Mouse (Mus musculus): Measurements from ENCODE around the gene Cspg4. TPM values are rescaled to one million over a fixed set of nuclear protein-coding genes. Genes with fewer than 3 reads are reported as not detected.

The Cspg4 gene
- polyA plus RNA-seq, 1 experiment from 2014 or later: 23.0 TPM

GRCm38 (mm10) chr9:56882818-56883217 lies 18.0 kb downstream of the Cspg4 start:
- peaks cover 67% of the 10 kb centered on the region for H3K36me3 ChIP-seq (ENCODE audit: control insufficient read depth, insufficient read depth, low read length)
- no peak overlapping the region; the same call in 1 of the 2 replicates for H3K9ac ChIP-seq (ENCODE audit: low read length)

DNA sequence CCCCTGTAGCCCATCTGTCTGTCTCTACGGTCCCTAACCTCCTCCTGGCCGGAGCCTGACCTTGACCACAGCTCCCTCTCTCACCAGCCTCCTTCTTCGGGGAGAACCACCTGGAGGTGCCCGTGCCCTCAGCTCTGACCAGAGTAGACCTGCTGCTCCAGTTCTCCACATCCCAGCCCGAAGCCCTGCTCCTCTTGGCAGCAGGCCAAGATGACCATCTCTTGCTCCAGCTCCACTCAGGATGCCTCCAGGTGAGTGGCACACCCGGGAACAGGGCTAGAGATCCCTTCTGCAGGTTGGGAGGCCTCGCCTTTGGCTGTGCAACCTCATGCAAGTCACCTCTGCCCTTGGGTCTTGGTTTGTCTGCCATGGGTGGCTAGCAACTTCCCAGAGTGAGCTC lies 18.6 kb downstream of the Cspg4 start:
- no peak overlapping the region for H3K9ac ChIP-seq (ENCODE audit: low read length)
- no peak overlapping the region for H3K27ac ChIP-seq (replicated peaks in 1 of 2; ENCODE audit: control insufficient read depth in 1 of 2, insufficient read depth in 1 of 2, low read depth in 2 of 2, low read length in 2 of 2)
- H3K4me2 ChIP-seq (ENCODE audit: low read length): no peak overlapping the region
- H3K4me3 ChIP-seq (ENCODE audit: control insufficient read depth in 1 of 2, insufficient read depth in 1 of 2, low read depth in 1 of 2, low read length in 2 of 2): no peak overlapping the region
- 76% methylated on average over 7 of the region's 7 CpGs for WGBS
- peaks cover 67% of the 10 kb centered on the region for H3K36me3 ChIP-seq (ENCODE audit: control insufficient read depth, insufficient read depth, low read length)
- H3K27me3 ChIP-seq (ENCODE audit: control insufficient read depth, insufficient read depth, low read length): no peaks in the 10 kb centered on the region
- peaks cover 7 to 13% of the 10 kb centered on the region in 2 experiments; a peak in 3 of 4 replicates for H3K4me1 ChIP-seq (ENCODE audit: control insufficient read depth in 2 of 2, insufficient read depth in 2 of 2, low read length in 2 of 2)
- H3K9me3 ChIP-seq (ENCODE audit: control insufficient read depth, low read length): no peaks in the 10 kb centered on the region
- ATAC-seq (ENCODE audit: insufficient number of reproducible peaks, insufficient read depth, low FRiP score, low read depth): no peak

More at GRCm38 (mm10) chr9:56882818-56883217, 18.0 kb downstream of the Cspg4 start:
- no peak overlapping the region for H3K4me3 ChIP-seq (ENCODE audit: control insufficient read depth in 1 of 2, insufficient read depth in 1 of 2, low read depth in 1 of 2, low read length in 2 of 2)
- H3K27me3 ChIP-seq (ENCODE audit: control insufficient read depth, insufficient read depth, low read length): no peaks in the 10 kb centered on the region
- no peak overlapping the region for H3K4me2 ChIP-seq (ENCODE audit: low read length)
- peak overlapping the region in 1 of 2 experiments; percentile 48; a peak in 2 of 4 replicates for H3K27ac ChIP-seq (replicated peaks in 1 of 2; ENCODE audit: control insufficient read depth in 1 of 2, insufficient read depth in 1 of 2, low read depth in 2 of 2, low read length in 2 of 2)
- 57% methylated on average over 12 of the region's 12 CpGs for WGBS
- ATAC-seq (ENCODE audit: insufficient number of reproducible peaks, insufficient read depth, low FRiP score, low read depth): peak; percentile 26; the same call in 1 of the 2 replicates
- peaks cover 7 to 13% of the 10 kb centered on the region in 2 experiments; a peak in 3 of 4 replicates for H3K4me1 ChIP-seq (ENCODE audit: control insufficient read depth in 2 of 2, insufficient read depth in 2 of 2, low read length in 2 of 2)
- H3K9me3 ChIP-seq (ENCODE audit: control insufficient read depth, low read length): no peaks in the 10 kb centered on the region

- Histone ChIP-seq H3K27me3 (ENCODE audit: control insufficient read depth, insufficient read depth, low read length) (no peaks in the 10 kb centered on the region), H3K4me1 (ENCODE audit: control insufficient read depth in 2 of 2, insufficient read depth in 2 of 2, low read length in 2 of 2) (peaks cover 7 to 13% of the 10 kb centered on the region in 2 experiments; a peak in 3 of 4 replicates), H3K4me2 (ENCODE audit: low read length) (no peak overlapping the region), H3K27ac (replicated peaks in 1 of 2; ENCODE audit: control insufficient read depth in 1 of 2, insufficient read depth in 1 of 2, low read depth in 2 of 2, low read length in 2 of 2) (no peak overlapping the region), H3K36me3 (ENCODE audit: control insufficient read depth, insufficient read depth, low read length) (peaks cover 72% of the 10 kb centered on the region), H3K9ac (ENCODE audit: low read length) (no peak overlapping the region), H3K9me3 (ENCODE audit: control insufficient read depth, low read length) (no peaks in the 10 kb centered on the region), H3K4me3 (ENCODE audit: control insufficient read depth in 1 of 2, insufficient read depth in 1 of 2, low read depth in 1 of 2, low read length in 2 of 2) (no peak overlapping the region)
- 78% methylated on average over 4 of the region's 4 CpGs for whole genome bisulfite sequencing
- no peak for ATAC-seq (ENCODE audit: insufficient number of reproducible peaks, insufficient read depth, low FRiP score, low read depth)
Observed at GRCm38 (mm10) chr9:56884328-56884727, 19.5 kb downstream of the Cspg4 start.

- 63% methylated on average over 13 of the region's 13 CpGs for WGBS
- ATAC-seq (ENCODE audit: insufficient number of reproducible peaks, insufficient read depth, low FRiP score, low read depth): no peak
- no peaks in the 10 kb centered on the region for H3K9me3 ChIP-seq (ENCODE audit: control insufficient read depth, low read length)
- H3K4me1 ChIP-seq (ENCODE audit: control insufficient read depth in 2 of 2, insufficient read depth in 2 of 2, low read length in 2 of 2): peaks cover 5 to 6% of the 10 kb centered on the region in 2 experiments; a peak in 3 of 4 replicates
- no peak overlapping the region for H3K27ac ChIP-seq (replicated peaks in 1 of 2; ENCODE audit: control insufficient read depth in 1 of 2, insufficient read depth in 1 of 2, low read depth in 2 of 2, low read length in 2 of 2)
- H3K36me3 ChIP-seq (ENCODE audit: control insufficient read depth, insufficient read depth, low read length): peaks cover 87% of the 10 kb centered on the region
- H3K27me3 ChIP-seq (ENCODE audit: control insufficient read depth, insufficient read depth, low read length): no peaks in the 10 kb centered on the region
- no peak overlapping the region for H3K9ac ChIP-seq (ENCODE audit: low read length)
- no peak overlapping the region for H3K4me3 ChIP-seq (ENCODE audit: control insufficient read depth in 1 of 2, insufficient read depth in 1 of 2, low read depth in 1 of 2, low read length in 2 of 2)
- H3K4me2 ChIP-seq (ENCODE audit: low read length): no peak overlapping the region
Observed at GRCm38 (mm10) chr9:56886113-56886512, 21.3 kb downstream of the Cspg4 start.

GRCm38 (mm10) chr9:56886601-56887000 lies 21.8 kb downstream of the Cspg4 start:
- WGBS: 87% methylated on average over 15 of the region's 15 CpGs
- H3K4me1 ChIP-seq (ENCODE audit: control insufficient read depth in 2 of 2, insufficient read depth in 2 of 2, low read length in 2 of 2): peaks cover 6 to 8% of the 10 kb centered on the region in 2 experiments; a peak in 3 of 4 replicates
- no peak overlapping the region for H3K27ac ChIP-seq (replicated peaks in 1 of 2; ENCODE audit: control insufficient read depth in 1 of 2, insufficient read depth in 1 of 2, low read depth in 2 of 2, low read length in 2 of 2)
- H3K9ac ChIP-seq (ENCODE audit: low read length): no peak overlapping the region
- no peak for ATAC-seq (ENCODE audit: insufficient number of reproducible peaks, insufficient read depth, low FRiP score, low read depth)
- H3K4me3 ChIP-seq (ENCODE audit: control insufficient read depth in 1 of 2, insufficient read depth in 1 of 2, low read depth in 1 of 2, low read length in 2 of 2): no peak overlapping the region
- peaks cover 89% of the 10 kb centered on the region for H3K36me3 ChIP-seq (ENCODE audit: control insufficient read depth, insufficient read depth, low read length)
- no peaks in the 10 kb centered on the region for H3K9me3 ChIP-seq (ENCODE audit: control insufficient read depth, low read length)
- no peaks in the 10 kb centered on the region for H3K27me3 ChIP-seq (ENCODE audit: control insufficient read depth, insufficient read depth, low read length)
- H3K4me2 ChIP-seq (ENCODE audit: low read length): no peak overlapping the region

DNA sequence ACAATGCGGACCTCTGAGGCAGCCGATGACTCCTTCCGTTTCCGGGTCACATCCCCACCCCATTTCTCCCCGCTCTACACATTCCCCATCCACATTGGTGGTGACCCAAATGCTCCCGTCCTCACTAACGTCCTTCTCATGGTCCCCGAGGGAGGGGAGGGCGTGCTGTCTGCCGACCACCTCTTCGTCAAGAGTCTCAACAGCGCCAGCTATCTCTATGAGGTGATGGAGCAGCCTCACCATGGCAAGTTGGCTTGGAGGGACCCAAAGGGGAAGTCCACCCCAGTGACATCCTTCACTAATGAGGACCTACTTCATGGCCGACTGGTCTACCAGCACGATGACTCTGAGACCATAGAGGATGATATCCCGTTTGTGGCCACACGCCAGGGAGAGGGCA lies 22.7 kb downstream of the Cspg4 start:
- H3K9me3 ChIP-seq (ENCODE audit: control insufficient read depth, low read length): no peaks in the 10 kb centered on the region
- H3K4me3 ChIP-seq (ENCODE audit: control insufficient read depth in 1 of 2, insufficient read depth in 1 of 2, low read depth in 1 of 2, low read length in 2 of 2): no peak overlapping the region
- peaks cover 9 to 11% of the 10 kb centered on the region in 2 experiments; a peak in 3 of 4 replicates for H3K4me1 ChIP-seq (ENCODE audit: control insufficient read depth in 2 of 2, insufficient read depth in 2 of 2, low read length in 2 of 2)
- no peak overlapping the region for H3K4me2 ChIP-seq (ENCODE audit: low read length)
- peaks cover 94% of the 10 kb centered on the region for H3K36me3 ChIP-seq (ENCODE audit: control insufficient read depth, insufficient read depth, low read length)
- H3K27me3 ChIP-seq (ENCODE audit: control insufficient read depth, insufficient read depth, low read length): no peaks in the 10 kb centered on the region
- H3K27ac ChIP-seq (replicated peaks in 1 of 2; ENCODE audit: control insufficient read depth in 1 of 2, insufficient read depth in 1 of 2, low read depth in 2 of 2, low read length in 2 of 2): no peak overlapping the region
- WGBS: 88% methylated on average over 16 of the region's 16 CpGs
- ATAC-seq (ENCODE audit: insufficient number of reproducible peaks, insufficient read depth, low FRiP score, low read depth): no peak
- no peak overlapping the region for H3K9ac ChIP-seq (ENCODE audit: low read length)

- Histone ChIP-seq H3K9ac (ENCODE audit: low read length) (no peak overlapping the region), H3K27me3 (ENCODE audit: control insufficient read depth, insufficient read depth, low read length) (no peaks in the 10 kb centered on the region)
- peak; percentile 48; the same call in 1 of the 2 replicates for ATAC-seq (ENCODE audit: insufficient number of reproducible peaks, insufficient read depth, low FRiP score, low read depth)
Observed at GRCm38 (mm10) chr9:56889817-56890216, 25.0 kb downstream of the Cspg4 start.

More at GRCm38 (mm10) chr9:56889817-56890216, 25.0 kb downstream of the Cspg4 start:
- Histone ChIP-seq H3K9me3 (ENCODE audit: control insufficient read depth, low read length) (no peaks in the 10 kb centered on the region), H3K27ac (replicated peaks in 1 of 2; ENCODE audit: control insufficient read depth in 1 of 2, insufficient read depth in 1 of 2, low read depth in 2 of 2, low read length in 2 of 2) (no peak overlapping the region), H3K4me2 (ENCODE audit: low read length) (no peak overlapping the region), H3K4me1 (ENCODE audit: control insufficient read depth in 2 of 2, insufficient read depth in 2 of 2, low read length in 2 of 2) (peaks cover 14 to 19% of the 10 kb centered on the region in 2 experiments; a peak in 3 of 4 replicates), H3K36me3 (ENCODE audit: control insufficient read depth, insufficient read depth, low read length) (peaks cover 90% of the 10 kb centered on the region), H3K4me3 (ENCODE audit: control insufficient read depth in 1 of 2, insufficient read depth in 1 of 2, low read depth in 1 of 2, low read length in 2 of 2) (no peak overlapping the region)
- 21% methylated on average over 14 of the region's 14 CpGs for WGBS
